Mouse (Mus musculus) thymus, adult 2 months (tissue): ENCODE measurements around the gene Tomm7.
"Not testable (repeated sequence)": the region's sequence is repeated elsewhere in the genome, so short reads cannot be mapped to it uniquely, and the experiment has no call there.

ENCODE experiments used
- CTCF ChIP-seq: fragments of 200-500 bp; IDR thresholded peaks from 2 replicates; pipeline ENCODE4 v1.5.1; 2012; ENCODE audit warnings: mild to moderate bottlenecking, control low read depth, low read length, moderate library complexity, borderline replicate concordance; ENCODE audit not compliant: control insufficient read depth, poor library complexity, insufficient read depth; ENCODE audit errors: extremely low read depth
- POLR2A ChIP-seq: fragments of 200-500 bp; IDR thresholded peaks from 2 replicates; pipeline ENCODE4 v1.6.1; 2012; ENCODE audit warnings: mild to moderate bottlenecking, low read length, control low read depth, moderate library complexity; ENCODE audit not compliant: control insufficient read depth, poor library complexity, insufficient read depth; ENCODE audit errors: extremely low read depth

DNA sequence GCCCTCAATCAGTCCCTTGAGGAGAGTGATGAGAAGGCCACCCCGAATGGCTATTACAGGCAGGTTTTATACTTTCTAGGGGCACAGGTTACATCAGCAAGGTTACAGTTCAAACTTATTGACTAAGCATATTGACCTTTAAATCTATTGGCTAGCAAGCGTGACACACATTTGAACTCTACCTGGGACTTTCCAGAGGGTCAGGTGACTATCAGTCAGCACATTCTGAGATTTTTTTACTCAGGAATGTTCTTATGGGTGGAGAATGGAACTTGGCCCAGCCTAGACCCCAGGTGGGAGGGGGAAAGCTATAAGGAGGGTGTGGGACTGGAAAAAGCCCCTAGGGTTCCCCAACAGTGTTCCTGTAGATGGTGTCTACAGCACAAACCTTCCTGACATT is 27.4 kb upstream of the Tomm7 start:
- not testable (repeated sequence) for TF ChIP-seq CTCF, POLR2A
